Mouse (Mus musculus) fibroblast of lung, adult 2 months (primary cell): Measurements from ENCODE around the gene Plxnc1.

ENCODE experiments used
- DNase-seq: peaks from one replicate; pipeline ENCODE4 v3.0.0-alpha.2; 2011; ENCODE audit warnings: low read depth

Gene Plxnc1

GRCm38 (mm10) chr10:94818781-94819665 lies 125.6 kb downstream of the Plxnc1 start:
- DNase-seq: no peak

GRCm38 (mm10) chr10:94818127-94818526 lies 126.5 kb downstream of the Plxnc1 start:
- no peak for DNase-seq

GRCm38 (mm10) chr10:94811907-94812851 lies 132.5 kb downstream of the Plxnc1 start:
- no peak for DNase-seq

- no peak for DNase-seq
Observed at GRCm38 (mm10) chr10:94809946-94810472, 134.6 kb downstream of the Plxnc1 start.

- no peak for DNase-seq
Observed at GRCm38 (mm10) chr10:94808275-94808674, 136.4 kb downstream of the Plxnc1 start.

GRCm38 (mm10) chr10:94807323-94807722 lies 137.3 kb downstream of the Plxnc1 start:
- DNase-seq: no peak

GRCm38 (mm10) chr10:94804909-94805220 lies 139.8 kb downstream of the Plxnc1 start:
- no peak for DNase-seq

GRCm38 (mm10) chr10:94804029-94804908 lies 140.4 kb downstream of the Plxnc1 start:
- no peak for DNase-seq

- no peak for DNase-seq
Observed at GRCm38 (mm10) chr10:94800677-94801354, 143.8 kb downstream of the Plxnc1 start.

- DNase-seq: no peak
Observed at GRCm38 (mm10) chr10:94799485-94800239, 145.0 kb downstream of the Plxnc1 start.

GRCm38 (mm10) chr10:94798128-94798527 lies 146.5 kb downstream of the Plxnc1 start:
- no peak for DNase-seq

- no peak for DNase-seq
Observed at GRCm38 (mm10) chr10:94794666-94795244, 149.9 kb downstream of the Plxnc1 start.

- no peak for DNase-seq
Observed at GRCm38 (mm10) chr10:94793914-94794313, 150.7 kb downstream of the Plxnc1 start.

- DNase-seq: peak; percentile 17
Observed at GRCm38 (mm10) chr10:94789205-94789604, 155.4 kb downstream of the Plxnc1 start.

GRCm38 (mm10) chr10:94780618-94781262 lies 163.9 kb downstream of the Plxnc1 start:
- DNase-seq: no peak

GRCm38 (mm10) chr10:94779319-94779718 lies 165.3 kb downstream of the Plxnc1 start:
- DNase-seq: no peak

- no peak for DNase-seq
Observed at GRCm38 (mm10) chr10:94777576-94777975, 167.1 kb downstream of the Plxnc1 start.

GRCm38 (mm10) chr10:94771496-94771895 lies 173.1 kb downstream of the Plxnc1 start:
- DNase-seq: peak; percentile 9

- no peak for DNase-seq
Observed at GRCm38 (mm10) chr10:94747011-94747410, 197.6 kb downstream of the Plxnc1 start.
